Mouse (Mus musculus) frontal cortex, adult 2 months (tissue): Measurements from ENCODE around the gene Zscan18. TPM values are rescaled to one million over a fixed set of nuclear protein-coding genes. Genes with fewer than 3 reads are reported as not detected.
"Not testable (repeated sequence)": the region's sequence is repeated elsewhere in the genome, so short reads cannot be mapped to it uniquely, and the experiment has no call there.

Experiments used
- DNase-seq, 2 experiments: peaks; one replicate each; pipeline ENCODE4 v3.0.0; 2022; ENCODE audit warnings: low spot score in 1 of 2; ENCODE audit errors: extremely low spot score in 1 of 2
- polyA plus RNA-seq: library from polyadenylated mRNA; depleted of rRNA; stranded (reverse); fragments of >200 nt; gene quantifications from 2 replicates; pipeline ENCODE4 v1.2.3, GENCODE M21; 2012; rRNA removed

Gene Zscan18
- polyA plus RNA-seq: 17.8 and 22.7 TPM in 2 replicates

- DNase-seq: peak; percentile 86 to 88
Observed at GRCm38 (mm10) chr7:12802866-12803726, at the start of gene Zscan18. TSS of gene Zscan18 (minus strand) at chr7:12803635.

- DNase-seq: no peak
Observed at GRCm38 (mm10) chr7:12835779-12836178, 32.3 kb upstream of the Zscan18 start.

GRCm38 (mm10) chr7:12835193-12835671 is 31.8 kb upstream of the Zscan18 start:
- DNase-seq: peak in 1 of 2 experiments; percentile 2

- DNase-seq: peak; percentile 52 to 79
Observed at GRCm38 (mm10) chr7:12834162-12835120, 31.0 kb upstream of the Zscan18 start, which contains the start of gene Zfp110. TSS of gene Zfp110 (plus strand) at chr7:12834761.

- peak; percentile 87 to 96 for DNase-seq
Observed at GRCm38 (mm10) chr7:12818521-12819295, 15.3 kb upstream of the Zscan18 start, which contains the start of gene Zfp329. TSS of gene Zfp329 (minus strand) at chr7:12818858.

GRCm38 (mm10) chr7:12815566-12815965 is 12.1 kb upstream of the Zscan18 start:
- no peak for DNase-seq

GRCm38 (mm10) chr7:12803727-12804071 is 264 bp upstream of the Zscan18 start:
- no peak for DNase-seq

GRCm38 (mm10) chr7:12799554-12799953 is 3.9 kb downstream of the Zscan18 start:
- DNase-seq: no peak

GRCm38 (mm10) chr7:12797971-12798370 is 5.5 kb downstream of the Zscan18 start:
- DNase-seq: no peak

- DNase-seq: not testable (repeated sequence)
Observed at GRCm38 (mm10) chr7:12792624-12793023, 10.8 kb downstream of the Zscan18 start.

GRCm38 (mm10) chr7:12788025-12788424 is 15.4 kb downstream of the Zscan18 start:
- DNase-seq: no peak

- DNase-seq: no peak
Observed at GRCm38 (mm10) chr7:12787333-12787732, 16.1 kb downstream of the Zscan18 start.

GRCm38 (mm10) chr7:12780151-12780830 is 23.1 kb downstream of the Zscan18 start:
- peak; percentile 73 to 90 for DNase-seq

- DNase-seq: no peak
Observed at GRCm38 (mm10) chr7:12779782-12780150, 23.7 kb downstream of the Zscan18 start.

GRCm38 (mm10) chr7:12779141-12779540 is 24.3 kb downstream of the Zscan18 start:
- peak in 1 of 2 experiments; percentile 39 for DNase-seq

- DNase-seq: peak; percentile 42 to 70
Observed at GRCm38 (mm10) chr7:12774606-12775005, 28.8 kb downstream of the Zscan18 start.

GRCm38 (mm10) chr7:12774111-12774510 is 29.3 kb downstream of the Zscan18 start:
- no peak for DNase-seq

GRCm38 (mm10) chr7:12749431-12750198 is 53.8 kb downstream of the Zscan18 start:
- peak in 1 of 2 experiments; percentile 2 for DNase-seq

- no peak for DNase-seq
Observed at GRCm38 (mm10) chr7:12734904-12735303, 68.5 kb downstream of the Zscan18 start, which contains the start of gene Vmn2r56. TSS of gene Vmn2r56 (minus strand) at chr7:12735004.
